Mouse (Mus musculus): Measurements from ENCODE around the gene Mypn. TPM values are rescaled to one million over a fixed set of nuclear protein-coding genes. Genes with fewer than 3 reads are reported as not detected.

Gene Mypn
- total RNA-seq, 2 experiments from 2014 or later = 1.1 TPM; not detected in 1

- ATAC-seq (replicated peaks; ENCODE audit: low FRiP score, poor library complexity, severe bottlenecking) = no peak
These were observed 750 bp downstream of the Mypn start for GRCm38 (mm10) chr10:63203002-63203401.

- no peak for ATAC-seq (replicated peaks; ENCODE audit: low FRiP score, poor library complexity, severe bottlenecking)
These were observed 2.2 kb downstream of the Mypn start for GRCm38 (mm10) chr10:63201534-63201933.

GRCm38 (mm10) chr10:63199008-63199407, 4.7 kb downstream of the Mypn start:
- peak; percentile 63; the same call in 1 of the 2 replicates for ATAC-seq (replicated peaks; ENCODE audit: low FRiP score, poor library complexity, severe bottlenecking)

- no peak for ATAC-seq (replicated peaks; ENCODE audit: low FRiP score, poor library complexity, severe bottlenecking)
These were observed 11.0 kb downstream of the Mypn start for GRCm38 (mm10) chr10:63192736-63193135.

GRCm38 (mm10) chr10:63192276-63192675, 11.5 kb downstream of the Mypn start:
- ATAC-seq (replicated peaks; ENCODE audit: low FRiP score, poor library complexity, severe bottlenecking) = no peak

GRCm38 (mm10) chr10:63184451-63184850, 19.3 kb downstream of the Mypn start:
- no peak for ATAC-seq (replicated peaks; ENCODE audit: low FRiP score, poor library complexity, severe bottlenecking)

GRCm38 (mm10) chr10:63182177-63182768, 21.5 kb downstream of the Mypn start:
- ATAC-seq (replicated peaks; ENCODE audit: low FRiP score, poor library complexity, severe bottlenecking) = no peak

GRCm38 (mm10) chr10:63181166-63181565, 22.6 kb downstream of the Mypn start:
- ATAC-seq (replicated peaks; ENCODE audit: low FRiP score, poor library complexity, severe bottlenecking) = no peak

GRCm38 (mm10) chr10:63179524-63179923, 24.2 kb downstream of the Mypn start:
- no peak for ATAC-seq (replicated peaks; ENCODE audit: low FRiP score, poor library complexity, severe bottlenecking)

- ATAC-seq (replicated peaks; ENCODE audit: low FRiP score, poor library complexity, severe bottlenecking) = no peak
These were observed 25.4 kb downstream of the Mypn start for GRCm38 (mm10) chr10:63178318-63178717.

GRCm38 (mm10) chr10:63177286-63178140, 26.2 kb downstream of the Mypn start:
- no peak for ATAC-seq (replicated peaks; ENCODE audit: low FRiP score, poor library complexity, severe bottlenecking)

- peak; percentile 52; the same call in 1 of the 2 replicates for ATAC-seq (replicated peaks; ENCODE audit: low FRiP score, poor library complexity, severe bottlenecking)
These were observed 27.3 kb downstream of the Mypn start for GRCm38 (mm10) chr10:63176471-63176931.

GRCm38 (mm10) chr10:63172089-63172488, 31.7 kb downstream of the Mypn start:
- ATAC-seq (replicated peaks; ENCODE audit: low FRiP score, poor library complexity, severe bottlenecking) = no peak

- ATAC-seq (replicated peaks; ENCODE audit: low FRiP score, poor library complexity, severe bottlenecking) = no peak
These were observed 34.2 kb downstream of the Mypn start for GRCm38 (mm10) chr10:63169503-63169902.

- no peak for ATAC-seq (replicated peaks; ENCODE audit: low FRiP score, poor library complexity, severe bottlenecking)
These were observed 35.6 kb downstream of the Mypn start for GRCm38 (mm10) chr10:63168124-63168523.

GRCm38 (mm10) chr10:63167241-63167995, 36.3 kb downstream of the Mypn start:
- ATAC-seq (replicated peaks; ENCODE audit: low FRiP score, poor library complexity, severe bottlenecking) = no peak

- ATAC-seq (replicated peaks; ENCODE audit: low FRiP score, poor library complexity, severe bottlenecking) = no peak
These were observed 37.9 kb downstream of the Mypn start for GRCm38 (mm10) chr10:63165752-63166412.

- peak; percentile 80 for ATAC-seq (replicated peaks; ENCODE audit: low FRiP score, poor library complexity, severe bottlenecking)
These were observed 42.5 kb downstream of the Mypn start for GRCm38 (mm10) chr10:63161240-63161639.

GRCm38 (mm10) chr10:63160671-63161070, 43.1 kb downstream of the Mypn start:
- ATAC-seq (replicated peaks; ENCODE audit: low FRiP score, poor library complexity, severe bottlenecking) = no peak

GRCm38 (mm10) chr10:63158191-63158590, 45.6 kb downstream of the Mypn start:
- ATAC-seq (replicated peaks; ENCODE audit: low FRiP score, poor library complexity, severe bottlenecking) = no peak
